Mouse (Mus musculus) C2C12 (cell line): ENCODE measurements around the gene Gm20388. TPM values are rescaled to one million over a fixed set of nuclear protein-coding genes. Genes with fewer than 3 reads are reported as not detected.

Experiments used
- H3K27me3 ChIP-seq: one replicate; pipeline ENCODE4 v1.6.1; 2011; ENCODE audit not compliant: control insufficient read depth, insufficient read depth, insufficient read length
- H3K36me3 ChIP-seq: one replicate; pipeline ENCODE4 v1.6.1; 2011; ENCODE audit not compliant: control insufficient read depth, insufficient read depth
- H3K4me3 ChIP-seq: one replicate; pipeline ENCODE4 v1.5.1; 2011; ENCODE audit warnings: mild to moderate bottlenecking, control low read depth; ENCODE audit not compliant: poor library complexity, insufficient read depth, severe bottlenecking
- H3K79me2 ChIP-seq: one replicate; pipeline ENCODE4 v1.6.1; 2011; ENCODE audit not compliant: control insufficient read depth, insufficient read depth
- H3K79me3 ChIP-seq: one replicate; pipeline ENCODE4 v1.6.1; 2011; ENCODE audit warnings: low read depth, control low read depth
- H3ac ChIP-seq: one replicate; pipeline ENCODE3; 2011; ENCODE audit warnings: low read depth; ENCODE audit not compliant: control insufficient read depth, insufficient read length
- CEBPB ChIP-seq: IDR thresholded peaks from one replicate; pipeline ENCODE4 v1.6.1; 2011; ENCODE audit warnings: low read depth, mild to moderate bottlenecking, control low read depth, moderate library complexity
- CTCF ChIP-seq: IDR thresholded peaks from one replicate; pipeline ENCODE4 v1.5.1; 2011; ENCODE audit not compliant: control insufficient read depth, insufficient read depth, insufficient read length
- FOSL1 ChIP-seq: IDR thresholded peaks from one replicate; pipeline ENCODE4 v1.8.0; 2011; ENCODE audit warnings: mild to moderate bottlenecking, low read length; ENCODE audit not compliant: poor library complexity, insufficient read depth, severe bottlenecking
- MAX ChIP-seq: IDR thresholded peaks from one replicate; pipeline ENCODE4 v1.6.1; 2011; ENCODE audit warnings: mild to moderate bottlenecking, control low read depth
- MYOD1 ChIP-seq: IDR thresholded peaks from one replicate; pipeline ENCODE4 v1.6.1; 2011; ENCODE audit warnings: low read depth; ENCODE audit not compliant: control insufficient read depth, insufficient read length
- MYOG ChIP-seq: IDR thresholded peaks from one replicate; pipeline ENCODE4 v1.6.1; 2011; ENCODE audit not compliant: control insufficient read depth, insufficient read length; ENCODE audit errors: extremely low read depth
- USF1 ChIP-seq: IDR thresholded peaks from one replicate; pipeline ENCODE4 v1.6.1; 2011; ENCODE audit warnings: low read depth, mild to moderate bottlenecking, control low read depth, moderate library complexity
- polyA plus RNA-seq: library from polyadenylated mRNA; unstranded; fragments of >200 nt; fragmentation: generic; extraction: Trizol; gene quantifications from one replicate; pipeline ENCODE4 v1.2.1, GENCODE M21; 2012; ENCODE audit warnings: missing spikeins

Gene Gm20388
- polyA plus RNA-seq, 1 experiment, result 15.0 TPM

- Histone ChIP-seq H3K36me3 (no peaks in the 10 kb centered on the region), H3K79me3 (no peaks in the 10 kb centered on the region), H3K79me2 (no peaks in the 10 kb centered on the region), H3K27me3 (no peaks in the 10 kb centered on the region), H3K4me3 (no peak overlapping the region), H3ac (peak overlapping the region; percentile 45)
- TF ChIP-seq MYOG (no peak), CTCF (no peak), FOSL1 (no peak), USF1 (no peak), CEBPB (no peak), MYOD1 (no peak), MAX (no peak)
Observed at GRCm38 (mm10) chr8:123981674-123982073, 4071.0 kb downstream of the Gm20388 start.

- H3K79me2 ChIP-seq, result no peaks in the 10 kb centered on the region
- no peaks in the 10 kb centered on the region for H3K79me3 ChIP-seq
- H3K27me3 ChIP-seq, result no peaks in the 10 kb centered on the region
- H3K36me3 ChIP-seq, result no peaks in the 10 kb centered on the region
- TF ChIP-seq FOSL1 (no peak), MYOD1 (no peak), CEBPB (no peak), MYOG (no peak), MAX (no peak), CTCF (no peak), USF1 (no peak)
- H3ac ChIP-seq, result peak overlapping the region; percentile 87
- peak overlapping the region; percentile 48 for H3K4me3 ChIP-seq
Observed at GRCm38 (mm10) chr8:123982291-123982793, 4071.7 kb downstream of the Gm20388 start.

GRCm38 (mm10) chr8:123982826-123983400 lies 4072.3 kb downstream of the Gm20388 start, which contains the start of gene Abcb10:
TSS of gene Abcb10 (minus strand) at chr8:123983122.
- Histone ChIP-seq H3K27me3 (no peaks in the 10 kb centered on the region), H3K36me3 (no peaks in the 10 kb centered on the region), H3K4me3 (peak within 1 kb of the TSS; percentile 48), H3K79me3 (no peaks in the 10 kb centered on the region), H3K79me2 (no peaks in the 10 kb centered on the region), H3ac (peak within 1 kb of the TSS; percentile 87)
- TF ChIP-seq CTCF, result no peak
- peak; percentile 15 for TF ChIP-seq MAX
- no peak for TF ChIP-seq CEBPB

GRCm38 (mm10) chr8:123988605-123989038 lies 4078.0 kb downstream of the Gm20388 start:
- Histone ChIP-seq H3K79me3 (no peaks in the 10 kb centered on the region), H3K79me2 (no peaks in the 10 kb centered on the region), H3K36me3 (no peaks in the 10 kb centered on the region), H3K27me3 (no peaks in the 10 kb centered on the region), H3ac (no peak overlapping the region), H3K4me3 (no peak overlapping the region)
- no peak for TF ChIP-seq FOSL1
- no peak for TF ChIP-seq MYOG
- TF ChIP-seq CEBPB, result no peak
- no peak for TF ChIP-seq CTCF
- no peak for TF ChIP-seq MAX
- no peak for TF ChIP-seq MYOD1
- no peak for TF ChIP-seq USF1

- H3ac ChIP-seq, result no peak overlapping the region
- no peaks in the 10 kb centered on the region for H3K79me2 ChIP-seq
- H3K27me3 ChIP-seq, result no peaks in the 10 kb centered on the region
- no peaks in the 10 kb centered on the region for H3K36me3 ChIP-seq
- H3K79me3 ChIP-seq, result no peaks in the 10 kb centered on the region
- TF ChIP-seq CEBPB, result no peak
- no peak for TF ChIP-seq CTCF
- no peak for TF ChIP-seq MAX
- TF ChIP-seq MYOD1, result no peak
- no peak for TF ChIP-seq MYOG
- TF ChIP-seq FOSL1, result no peak
- TF ChIP-seq USF1, result no peak
- H3K4me3 ChIP-seq, result no peak overlapping the region
Observed at GRCm38 (mm10) chr8:123989128-123989527, 4078.5 kb downstream of the Gm20388 start.
